In genomic region chr2:164487115-164487527, GRCm38 (mm10) we compare ENCODE assay signal across 9 mouse cellular contexts. TPM values are rescaled to one million over a fixed set of nuclear protein-coding genes. Genes with fewer than 3 reads are reported as not detected.
DNase-seq lines count a peak whose midpoint lies in the region; ATAC-seq and TF ChIP-seq lines count a peak whose summit lies in the region.
"Had no signal": no experiment of that assay in that cellular context is flagged by ENCODE, and none has a peak within 500 bp of the region (broad histone marks: within the 10 kb centered on the region; RNA-seq: fewer than 3 reads in every experiment).

No protein-coding gene starts in this region.

- no peaks in the 10 kb centered on the region for H3K9me3 ChIP-seq in forebrain, embryonic 15.5 days
- H3K9me3 ChIP-seq in liver, embryonic 15.5 days (replicated peaks): no peaks in the 10 kb centered on the region

- H3K27ac ChIP-seq in forebrain, embryonic 15.5 days (replicated peaks): no peak overlapping the region
- no peak overlapping the region for H3K27ac ChIP-seq in liver, embryonic 15.5 days (replicated peaks)

- H3K36me3 ChIP-seq in C2C12 (ENCODE audit: control insufficient read depth, insufficient read depth): peaks cover 3% of the 10 kb centered on the region
- H3K36me3 ChIP-seq in forebrain, embryonic 15.5 days: 0 out of 2 replicates have a peak, but pooled peaks cover 5% of the 10 kb centered on the region
- no peaks in the 10 kb centered on the region; the same call in 1 of the 2 replicates for H3K36me3 ChIP-seq in liver, embryonic 15.5 days (replicated peaks)

- WGBS in forebrain, embryonic 15.5 days: 10% methylated on average over 11 of the region's 11 CpGs
- WGBS in liver, embryonic 15.5 days (ENCODE audit: insufficient replicate concordance): 13% methylated on average over 11 of the region's 11 CpGs

- peak overlapping the region; percentile 100 for H3K4me2 ChIP-seq in forebrain, embryonic 15.5 days (replicated peaks)
- peak overlapping the region; percentile 72 for H3K4me2 ChIP-seq in liver, embryonic 15.5 days

- H3K4me3 ChIP-seq in C2C12 (ENCODE audit: insufficient read depth, poor library complexity, severe bottlenecking): peak overlapping the region; percentile 43
- peak overlapping the region; percentile 69 for H3K4me3 ChIP-seq in forebrain, embryonic 15.5 days
- peak overlapping the region; percentile 59 for H3K4me3 ChIP-seq in liver, embryonic 15.5 days (replicated peaks)

- peak overlapping the region; percentile 38 for H3ac ChIP-seq in C2C12 (ENCODE audit: control insufficient read depth, insufficient read length, low read depth)

- H3K9ac ChIP-seq in forebrain, embryonic 15.5 days (replicated peaks): peak overlapping the region; percentile 61
- no peak overlapping the region for H3K9ac ChIP-seq in liver, embryonic 15.5 days

- 0 out of 2 replicates have a peak, but pooled peaks have one; percentile 26 for ATAC-seq in forebrain, embryonic 15.5 days (replicated peaks)
- no peak for ATAC-seq in liver, embryonic 15.5 days (ENCODE audit: insufficient read depth)

- TF ChIP-seq CTCF in C2C12 (IDR thresholded peaks at IDR 0.05; ENCODE audit: control insufficient read depth, insufficient read depth, insufficient read length): no peak

- H3K79me3 ChIP-seq in C2C12 (ENCODE audit: low read depth): no peaks in the 10 kb centered on the region

- H3K79me2 ChIP-seq in C2C12 (ENCODE audit: control insufficient read depth, insufficient read depth): no peaks in the 10 kb centered on the region

- H3K4me1 ChIP-seq in forebrain, embryonic 15.5 days: peaks cover 17% of the 10 kb centered on the region
- H3K4me1 ChIP-seq in liver, embryonic 15.5 days (replicated peaks): peaks cover 5% of the 10 kb centered on the region; the same call in 1 of the 2 replicates

- no peaks in the 10 kb centered on the region for H3K27me3 ChIP-seq in C2C12 (ENCODE audit: control insufficient read depth, insufficient read depth, insufficient read length)
- peaks cover 17% of the 10 kb centered on the region; the same call in 1 of the 2 replicates for H3K27me3 ChIP-seq in forebrain, embryonic 15.5 days
- H3K27me3 ChIP-seq in liver, embryonic 15.5 days: peaks cover 50% of the 10 kb centered on the region

- DNase-seq in heart, adult 11 months: peak; percentile 97
- DNase-seq in heart, adult 9 months (ENCODE audit: low spot score in 2 of 2): no peak
- DNase-seq in adrenal gland, postnatal 25 days: no peak
- no peak for DNase-seq in thymus, adult 18-20 months
- DNase-seq in urinary bladder, postnatal 36 days (ENCODE audit: low spot score in 2 of 2): no peak

TF ChIP-seq in C2C12, 6 proteins besides CTCF, POLR2A, EP300 and RAD21:
- TF ChIP-seq CEBPB (IDR thresholded peaks at IDR 0.05; ENCODE audit: low read depth) (no peak), MYOD1 (IDR thresholded peaks at IDR 0.05; ENCODE audit: control insufficient read depth, insufficient read length, low read depth) (no peak), MAX (IDR thresholded peaks at IDR 0.05) (no peak), MYOG (IDR thresholded peaks at IDR 0.05; ENCODE audit: control insufficient read depth, extremely low read depth, insufficient read length) (no peak), FOSL1 (IDR thresholded peaks at IDR 0.05; ENCODE audit: insufficient read depth, low read length, poor library complexity, severe bottlenecking) (no peak), USF1 (IDR thresholded peaks at IDR 0.05; ENCODE audit: low read depth) (no peak)

RNA-seq across cellular contexts. Expression of gene Dbndd2, which starts 1.2 kb away (rescaled TPM):
- 21.2 TPM for polyA plus RNA-seq in C2C12 (2012; fragmentation: generic; extraction: Trizol)
- polyA plus RNA-seq in forebrain, embryonic 15.5 days (2015; fragmentation: Nextera tagmentation; extraction: Ambion mirVana): 8.1 and 9.1 TPM in 2 replicates
- 2.2 and 6.2 TPM in 2 replicates for polyA plus RNA-seq in liver, embryonic 15.5 days (2015; fragmentation: Nextera tagmentation; extraction: Ambion mirVana)
- total RNA-seq in adrenal gland, postnatal 25 days (2021): 6.3 and 6.4 TPM in 2 replicates

RNA-seq across cellular contexts. Expression of gene Pigt, which starts 10.2 kb away (rescaled TPM):
- polyA plus RNA-seq in C2C12 (2012; fragmentation: generic; extraction: Trizol): 74.3 TPM
- 55.5 and 60.0 TPM in 2 replicates for polyA plus RNA-seq in forebrain, embryonic 15.5 days (2015; fragmentation: Nextera tagmentation; extraction: Ambion mirVana)
- polyA plus RNA-seq in liver, embryonic 15.5 days (2015; fragmentation: Nextera tagmentation; extraction: Ambion mirVana): 23.6 and 25.9 TPM in 2 replicates
- 98.3 and 99.7 TPM in 2 replicates for total RNA-seq in adrenal gland, postnatal 25 days (2021)

RNA-seq across cellular contexts. Expression of gene Trp53tg5, which starts 13.6 kb away (rescaled TPM):
- polyA plus RNA-seq in C2C12 (2012; fragmentation: generic; extraction: Trizol): not detected
- polyA plus RNA-seq in forebrain, embryonic 15.5 days (2015; fragmentation: Nextera tagmentation; extraction: Ambion mirVana): not detected in 2 replicates
- not detected in 2 replicates for polyA plus RNA-seq in liver, embryonic 15.5 days (2015; fragmentation: Nextera tagmentation; extraction: Ambion mirVana)
- total RNA-seq in adrenal gland, postnatal 25 days (2021): not detected in 2 replicates
- total RNA-seq: gastrocnemius, postnatal 14 days had no signal

RNA-seq across cellular contexts. Expression of gene Gm20458, which starts 26.4 kb away (rescaled TPM):
- 29.7 TPM for polyA plus RNA-seq in C2C12 (2012; fragmentation: generic; extraction: Trizol)
- polyA plus RNA-seq in forebrain, embryonic 15.5 days (2015; fragmentation: Nextera tagmentation; extraction: Ambion mirVana): 6.0 and 6.9 TPM in 2 replicates
- 5.0 TPM in 1 of 2 replicates, not detected in the other for polyA plus RNA-seq in liver, embryonic 15.5 days (2015; fragmentation: Nextera tagmentation; extraction: Ambion mirVana)
- 4.0 TPM in 1 of 2 replicates, not detected in the other for total RNA-seq in adrenal gland, postnatal 25 days (2021)

RNA-seq across cellular contexts. Expression of gene Sys1, which starts 30.4 kb away (rescaled TPM):
- polyA plus RNA-seq in C2C12 (2012; fragmentation: generic; extraction: Trizol): 49.6 TPM
- polyA plus RNA-seq in forebrain, embryonic 15.5 days (2015; fragmentation: Nextera tagmentation; extraction: Ambion mirVana): 76.6 and 82.2 TPM in 2 replicates
- 27.1 and 29.7 TPM in 2 replicates for polyA plus RNA-seq in liver, embryonic 15.5 days (2015; fragmentation: Nextera tagmentation; extraction: Ambion mirVana)
- total RNA-seq in adrenal gland, postnatal 25 days (2021): 27.0 and 30.0 TPM in 2 replicates
